Mouse (Mus musculus) stomach, postnatal 0 days (tissue): ENCODE results near the gene Ascl5. TPM values are rescaled to one million over a fixed set of nuclear protein-coding genes. Genes with fewer than 3 reads are reported as not detected.

Experiments
- ATAC-seq: fragments of 200-750 bp; cut with Nextera tagmentation; 2 replicates; pipeline ENCODE4 v1.8.0; 2017; ENCODE audit not compliant: low FRiP score, low TSS enrichment
- DNase-seq: peaks from one replicate; pipeline ENCODE4 v3.0.0-alpha.2; 2016; ENCODE audit warnings: low spot score
- H3K27ac ChIP-seq: fragments of 300-500 bp; sonication (generic); replicated peaks from 2 replicates; pipeline ENCODE4 v1.5.1; 2014; ENCODE audit warnings: mild to moderate bottlenecking, control low read depth
- H3K27me3 ChIP-seq: fragments of 300-500 bp; sonication (generic); 2 replicates; pipeline ENCODE4 v1.6.1; 2014; ENCODE audit warnings: low read length; ENCODE audit not compliant: control insufficient read depth, insufficient read depth
- H3K36me3 ChIP-seq: fragments of 300-500 bp; sonication (generic); 2 replicates; pipeline ENCODE4 v1.6.1; 2014; ENCODE audit warnings: low read length, mixed read lengths; ENCODE audit not compliant: control insufficient read depth, insufficient read depth
- H3K4me1 ChIP-seq: fragments of 300-500 bp; sonication (generic); replicated peaks from 2 replicates; pipeline ENCODE4 v1.6.1; 2014; ENCODE audit warnings: antibody characterized with exemption; ENCODE audit not compliant: control insufficient read depth, insufficient read depth
- H3K4me2 ChIP-seq: fragments of 300-500 bp; sonication (generic); replicated peaks from 2 replicates; pipeline ENCODE4 v1.6.1; 2014; ENCODE audit warnings: low read depth, mild to moderate bottlenecking, control low read depth, moderate library complexity
- H3K4me3 ChIP-seq: fragments of 300-500 bp; sonication (generic); 2 replicates; pipeline ENCODE4 v1.5.1; 2014; ENCODE audit warnings: low read depth, low read length, control low read depth
- H3K9ac ChIP-seq: fragments of 300-500 bp; sonication (generic); 2 replicates; pipeline ENCODE4 v1.6.1; 2014; ENCODE audit warnings: mild to moderate bottlenecking, low read length, control low read depth, mixed read lengths
- H3K9me3 ChIP-seq: fragments of 300-500 bp; sonication (generic); 2 replicates; pipeline ENCODE4 v1.6.1; 2016; ENCODE audit warnings: low read length; ENCODE audit not compliant: control insufficient read depth
- CTCF ChIP-seq: IDR thresholded peaks from 2 replicates; pipeline ENCODE4 v1.5.1; 2016; ENCODE audit warnings: antibody characterized with exemption, low read depth, mild to moderate bottlenecking, moderate library complexity
- EP300 ChIP-seq: optimal IDR thresholded peaks from 2 replicates; pipeline ENCODE3; 2016; ENCODE audit warnings: antibody characterized with exemption
- WGBS: fragments of 180-500 bp; shearing (Covaris S2); extraction: QIAGEN DNeasy Blood & Tissue Kit; methylation state at CpG from one replicate; pipeline ENCODE4 v1.1.7; 2014; 5-methylcytosine and 5-hydroxymethylcytosine counted together
- polyA plus RNA-seq: library from polyadenylated mRNA; unstranded; fragments of >200 nt; fragmentation: Nextera tagmentation; extraction: Ambion mirVana; gene quantifications from 2 replicates; pipeline ENCODE4 v1.2.1, GENCODE M21; 2015

Ascl5 gene
- polyA plus RNA-seq, 1 experiment from 2014 or later = 0.18 TPM

GRCm38 (mm10) chr1:136010247-136010646 lies 40.4 kb upstream of the Ascl5 start:
- ATAC-seq = no peak
- no peaks in the 10 kb centered on the region for H3K36me3 ChIP-seq
- no peak overlapping the region for H3K4me2 ChIP-seq
- no peak for DNase-seq
- TF ChIP-seq CTCF (no peak), EP300 (no peak)
- H3K4me3 ChIP-seq = no peak overlapping the region
- H3K27ac ChIP-seq = no peak overlapping the region
- H3K27me3 ChIP-seq = no peaks in the 10 kb centered on the region
- WGBS = 94% methylated on average over 4 of the region's 4 CpGs
- H3K9ac ChIP-seq = no peak overlapping the region
- no peaks in the 10 kb centered on the region for H3K4me1 ChIP-seq
- H3K9me3 ChIP-seq = no peaks in the 10 kb centered on the region

GRCm38 (mm10) chr1:136013513-136013912 lies 37.1 kb upstream of the Ascl5 start:
- H3K27me3 ChIP-seq = no peaks in the 10 kb centered on the region
- no peaks in the 10 kb centered on the region for H3K9me3 ChIP-seq
- H3K9ac ChIP-seq = no peak overlapping the region
- H3K27ac ChIP-seq = no peak overlapping the region
- 59% methylated on average over 4 of the region's 4 CpGs for WGBS
- H3K4me3 ChIP-seq = no peak overlapping the region
- TF ChIP-seq CTCF (no peak), EP300 (no peak)
- ATAC-seq (no peak), DNase-seq (no peak)
- H3K4me1 ChIP-seq = no peaks in the 10 kb centered on the region
- no peaks in the 10 kb centered on the region for H3K36me3 ChIP-seq
- H3K4me2 ChIP-seq = no peak overlapping the region

GRCm38 (mm10) chr1:136014796-136015502 lies 35.7 kb upstream of the Ascl5 start:
- no peak overlapping the region for H3K4me2 ChIP-seq
- H3K36me3 ChIP-seq = no peaks in the 10 kb centered on the region
- H3K4me1 ChIP-seq = no peaks in the 10 kb centered on the region
- no peak overlapping the region for H3K4me3 ChIP-seq
- no peak for DNase-seq
- no peak overlapping the region for H3K9ac ChIP-seq
- no peaks in the 10 kb centered on the region for H3K27me3 ChIP-seq
- no peak for TF ChIP-seq EP300
- no peak for TF ChIP-seq CTCF
- 56% methylated on average over 2 of the region's 2 CpGs for WGBS
- no peaks in the 10 kb centered on the region for H3K9me3 ChIP-seq
- no peak for ATAC-seq
- no peak overlapping the region for H3K27ac ChIP-seq

GRCm38 (mm10) chr1:136017307-136017706 lies 33.3 kb upstream of the Ascl5 start:
- Histone ChIP-seq H3K4me2 (peak overlapping the region; percentile 98; the same call in 1 of the 2 replicates), H3K27ac (no peak overlapping the region), H3K9ac (no peak overlapping the region), H3K4me3 (peak overlapping the region; percentile 88), H3K27me3 (no peaks in the 10 kb centered on the region), H3K9me3 (no peaks in the 10 kb centered on the region), H3K4me1 (no peaks in the 10 kb centered on the region), H3K36me3 (peaks cover 2% of the 10 kb centered on the region; the same call in 1 of the 2 replicates)
- 0 out of 2 replicates have a peak, but pooled peaks have one; percentile 10 for ATAC-seq
- no peak for DNase-seq
- TF ChIP-seq CTCF = no peak
- no peak for TF ChIP-seq EP300
- WGBS = 86% methylated on average over 2 of the region's 2 CpGs

GRCm38 (mm10) chr1:136017907-136018313 lies 32.7 kb upstream of the Ascl5 start:
- ATAC-seq (peak; percentile 99), DNase-seq (peak; percentile 93)
- 0% methylated on average over 19 of the region's 22 CpGs for WGBS
- Histone ChIP-seq H3K9ac (peak overlapping the region; percentile 84), H3K36me3 (peaks cover 2% of the 10 kb centered on the region; the same call in 1 of the 2 replicates), H3K4me2 (peak overlapping the region; percentile 98), H3K4me1 (no peaks in the 10 kb centered on the region), H3K9me3 (no peaks in the 10 kb centered on the region), H3K27me3 (no peaks in the 10 kb centered on the region), H3K4me3 (peak overlapping the region; percentile 88), H3K27ac (peak overlapping the region; percentile 73)
- no peak for TF ChIP-seq EP300
- no peak for TF ChIP-seq CTCF

- Histone ChIP-seq H3K27me3 (no peaks in the 10 kb centered on the region), H3K4me2 (peak overlapping the region; percentile 98), H3K36me3 (peaks cover 2% of the 10 kb centered on the region), H3K4me1 (no peaks in the 10 kb centered on the region), H3K9me3 (no peaks in the 10 kb centered on the region), H3K4me3 (peak overlapping the region; percentile 88), H3K27ac (peak overlapping the region; percentile 73), H3K9ac (peak overlapping the region; percentile 84)
- TF ChIP-seq EP300 (no peak), CTCF (no peak)
- DNase-seq (peak; percentile 67), ATAC-seq (peak; percentile 47)
- 4% methylated on average over 24 of the region's 24 CpGs for WGBS
Measured at GRCm38 (mm10) chr1:136018390-136019189, 32.0 kb upstream of the Ascl5 start.
